Mouse (Mus musculus) heart, embryonic 16.5 days (tissue): ENCODE measurements around the gene Nupr1. TPM values are rescaled to one million over a fixed set of nuclear protein-coding genes. Genes with fewer than 3 reads are reported as not detected.

Experiments used
- ATAC-seq: fragments of 200-750 bp; cut with Nextera tagmentation; replicated peaks from 2 replicates; pipeline ENCODE4 v1.8.0; 2017; ENCODE audit warnings: moderate number of reproducible peaks; ENCODE audit not compliant: insufficient read depth, low FRiP score; ENCODE audit errors: extremely low read depth
- H3K27ac ChIP-seq: fragments of 300-500 bp; sonication (generic); 2 replicates; pipeline ENCODE4 v1.5.1; 2014; ENCODE audit warnings: mild to moderate bottlenecking, low read length, control low read depth, moderate library complexity
- H3K27me3 ChIP-seq: fragments of 300-500 bp; sonication (generic); 2 replicates; pipeline ENCODE4 v1.6.1; 2014; ENCODE audit warnings: low read length, mixed read lengths; ENCODE audit not compliant: control insufficient read depth, insufficient read depth
- H3K36me3 ChIP-seq: fragments of 300-500 bp; sonication (generic); 2 replicates; pipeline ENCODE4 v1.6.1; 2014; ENCODE audit not compliant: control insufficient read depth, insufficient read depth
- H3K4me1 ChIP-seq: fragments of 300-500 bp; sonication (generic); 2 replicates; pipeline ENCODE4 v1.6.1; 2014; ENCODE audit warnings: low read length, mixed read lengths; ENCODE audit not compliant: control insufficient read depth, insufficient read depth
- H3K4me2 ChIP-seq: fragments of 300-500 bp; sonication (generic); 2 replicates; pipeline ENCODE4 v1.6.1; 2014; ENCODE audit warnings: low read depth, mild to moderate bottlenecking, control low read depth, low read length
- H3K4me3 ChIP-seq: fragments of 300-500 bp; sonication (generic); 2 replicates; pipeline ENCODE4 v1.5.1; 2014; ENCODE audit warnings: mild to moderate bottlenecking, control low read depth, low read length
- H3K9ac ChIP-seq: fragments of 300-500 bp; sonication (generic); 2 replicates; pipeline ENCODE4 v1.6.1; 2014; ENCODE audit warnings: low read length, control low read depth
- H3K9me3 ChIP-seq: fragments of 300-500 bp; sonication (generic); replicated peaks from 2 replicates; pipeline ENCODE4 v1.6.1; 2016; ENCODE audit warnings: low read length; ENCODE audit not compliant: control insufficient read depth
- WGBS: fragments of 180-500 bp; shearing (Covaris S2); extraction: QIAGEN DNeasy Blood & Tissue Kit; methylation state at CpG from one replicate; pipeline ENCODE4 v1.1.7; 2014; 5-methylcytosine and 5-hydroxymethylcytosine counted together
- polyA plus RNA-seq: library from polyadenylated mRNA; unstranded; fragments of >200 nt; fragmentation: Nextera tagmentation; extraction: Ambion mirVana; gene quantifications from 2 replicates; pipeline ENCODE4 v1.2.1, GENCODE M21; 2015

Gene Nupr1
- polyA plus RNA-seq, 1 experiment from 2014 or later: 12.9 TPM

DNA sequence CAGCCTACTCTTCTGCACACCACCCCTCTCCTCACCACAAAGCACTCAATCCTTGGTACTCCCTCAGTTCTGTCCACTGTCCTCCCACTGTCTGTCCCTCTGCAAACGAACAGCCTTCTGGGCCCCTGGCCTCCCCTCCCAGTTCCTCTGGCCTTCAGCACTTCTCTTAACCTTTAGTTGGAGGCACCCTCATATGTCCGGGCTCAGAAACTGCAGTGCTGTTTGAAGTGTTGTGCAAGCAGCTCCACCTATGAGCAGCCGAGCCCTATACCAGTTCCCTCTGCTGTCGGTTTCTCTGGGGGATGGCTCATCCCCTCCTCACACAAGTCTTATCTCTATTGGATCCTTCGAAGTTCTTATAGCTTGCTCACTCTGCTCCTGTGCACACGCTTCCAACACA is 34.2 kb downstream of the Nupr1 start:
- no peaks in the 10 kb centered on the region for H3K36me3 ChIP-seq
- H3K4me1 ChIP-seq: no peaks in the 10 kb centered on the region
- ATAC-seq: no peak
- H3K4me3 ChIP-seq: no peak overlapping the region
- H3K27me3 ChIP-seq: 0 out of 2 replicates have a peak, but pooled peaks cover 2% of the 10 kb centered on the region
- no peak overlapping the region for H3K9ac ChIP-seq
- WGBS: 43% methylated on average over 6 of the region's 6 CpGs
- no peak overlapping the region for H3K27ac ChIP-seq
- no peak overlapping the region for H3K4me2 ChIP-seq
- H3K9me3 ChIP-seq: no peaks in the 10 kb centered on the region

DNA sequence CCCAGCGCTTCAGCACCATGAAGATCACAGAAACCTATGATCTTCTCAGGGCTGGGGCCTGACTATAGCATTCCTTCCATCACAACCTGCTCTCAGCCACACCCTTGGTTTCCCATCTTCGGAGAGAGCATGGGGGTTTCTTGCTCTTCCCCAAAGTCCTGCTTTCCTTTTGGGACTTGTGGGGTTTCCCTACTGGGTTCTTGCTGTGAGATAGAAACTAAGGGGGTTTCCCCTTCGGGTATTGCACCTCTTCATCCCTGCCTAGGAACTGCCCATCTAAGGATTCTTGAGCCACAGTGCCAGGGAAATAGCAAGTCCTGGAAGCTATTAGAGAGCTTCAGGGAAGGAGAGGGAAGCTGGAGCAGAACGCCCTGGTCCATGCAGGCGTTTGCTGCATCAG is 34.8 kb downstream of the Nupr1 start:
- no peaks in the 10 kb centered on the region for H3K9me3 ChIP-seq
- no peaks in the 10 kb centered on the region for H3K4me1 ChIP-seq
- H3K9ac ChIP-seq: no peak overlapping the region
- no peak overlapping the region for H3K27ac ChIP-seq
- no peak overlapping the region for H3K4me2 ChIP-seq
- WGBS: 72% methylated on average over 5 of the region's 5 CpGs
- H3K36me3 ChIP-seq: no peaks in the 10 kb centered on the region
- no peak for ATAC-seq
- H3K27me3 ChIP-seq: 0 out of 2 replicates have a peak, but pooled peaks cover 2% of the 10 kb centered on the region
- H3K4me3 ChIP-seq: no peak overlapping the region

DNA sequence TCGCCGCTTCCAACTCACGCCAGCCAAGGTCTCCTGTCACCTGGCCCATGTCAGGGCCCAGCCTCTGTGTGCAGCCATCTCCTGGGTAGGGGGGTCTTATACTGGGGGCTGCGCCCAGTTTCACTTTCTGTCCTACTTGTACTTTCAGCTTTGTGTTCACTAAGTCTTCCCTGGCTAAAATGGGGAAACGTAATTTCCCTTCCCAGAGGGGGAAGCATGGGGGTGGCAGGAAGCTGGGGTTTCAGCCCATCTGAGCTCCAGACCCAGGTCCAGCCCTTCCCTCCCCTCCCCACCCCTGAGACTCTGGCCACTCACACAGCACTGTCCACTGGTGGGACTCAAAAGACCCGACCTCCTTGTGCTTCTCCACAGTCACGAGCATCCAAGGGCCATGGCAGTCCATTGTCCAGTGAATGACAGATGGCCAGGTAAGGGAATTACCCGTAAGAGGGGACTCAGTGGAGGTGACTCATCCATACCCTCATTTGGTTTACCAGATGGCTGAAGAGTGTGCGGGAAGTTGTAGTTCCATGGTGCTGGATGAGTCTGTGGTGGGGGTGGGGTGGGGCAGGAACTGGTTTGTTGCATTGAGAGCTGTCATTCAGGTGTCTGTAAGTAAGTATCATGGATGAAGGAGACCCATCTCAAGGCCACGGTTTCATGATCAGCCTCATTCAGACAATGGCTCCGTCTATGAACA is 35.6 kb downstream of the Nupr1 start, which contains the start of gene Il27:
TSS of gene Il27 (minus strand) at position 80 of the 700 bp plus-strand sequence.
- 72% methylated on average over 11 of the region's 11 CpGs for WGBS
- H3K4me1 ChIP-seq: no peaks in the 10 kb centered on the region
- no peaks in the 10 kb centered on the region for H3K36me3 ChIP-seq
- H3K27me3 ChIP-seq: 0 out of 2 replicates have a peak, but pooled peaks cover 2% of the 10 kb centered on the region
- H3K9ac ChIP-seq: no peak within 1 kb of the TSS
- no peaks in the 10 kb centered on the region for H3K9me3 ChIP-seq
- no peak within 1 kb of the TSS for H3K27ac ChIP-seq
- no peak for ATAC-seq
- no peak within 1 kb of the TSS for H3K4me3 ChIP-seq
- no peak within 1 kb of the TSS for H3K4me2 ChIP-seq

DNA sequence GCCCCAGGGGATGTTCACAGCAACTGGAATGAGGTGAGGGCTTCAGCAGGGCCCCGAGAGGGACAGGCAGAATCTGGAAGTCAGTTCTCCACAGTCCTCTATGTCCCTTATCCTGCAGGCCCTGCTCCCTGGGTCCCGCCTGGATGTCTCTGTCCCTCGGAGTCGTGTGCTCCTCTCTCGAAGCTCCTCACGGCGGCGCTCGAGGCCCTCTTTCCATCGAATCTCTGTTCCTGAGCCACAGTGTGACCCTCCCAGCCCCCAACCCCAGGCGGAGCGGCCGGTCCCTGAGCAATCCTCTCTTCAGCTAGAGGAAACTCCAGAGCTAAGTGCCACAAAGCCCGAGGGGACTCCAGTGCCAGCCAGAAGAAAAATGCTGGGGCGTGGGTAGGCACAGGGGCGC is 42.9 kb downstream of the Nupr1 start:
- peak overlapping the region; percentile 30; the same call in 1 of the 2 replicates for H3K4me2 ChIP-seq
- WGBS: 11% methylated on average over 16 of the region's 16 CpGs
- peak overlapping the region; percentile 48; the same call in 1 of the 2 replicates for H3K9ac ChIP-seq
- no peaks in the 10 kb centered on the region for H3K36me3 ChIP-seq
- no peak overlapping the region for H3K27ac ChIP-seq
- ATAC-seq: no peak
- no peaks in the 10 kb centered on the region for H3K4me1 ChIP-seq
- H3K27me3 ChIP-seq: peaks cover 6% of the 10 kb centered on the region; the same call in 1 of the 2 replicates
- H3K9me3 ChIP-seq: no peaks in the 10 kb centered on the region
- H3K4me3 ChIP-seq: no peak overlapping the region; the same call in 1 of the 2 replicates

DNA sequence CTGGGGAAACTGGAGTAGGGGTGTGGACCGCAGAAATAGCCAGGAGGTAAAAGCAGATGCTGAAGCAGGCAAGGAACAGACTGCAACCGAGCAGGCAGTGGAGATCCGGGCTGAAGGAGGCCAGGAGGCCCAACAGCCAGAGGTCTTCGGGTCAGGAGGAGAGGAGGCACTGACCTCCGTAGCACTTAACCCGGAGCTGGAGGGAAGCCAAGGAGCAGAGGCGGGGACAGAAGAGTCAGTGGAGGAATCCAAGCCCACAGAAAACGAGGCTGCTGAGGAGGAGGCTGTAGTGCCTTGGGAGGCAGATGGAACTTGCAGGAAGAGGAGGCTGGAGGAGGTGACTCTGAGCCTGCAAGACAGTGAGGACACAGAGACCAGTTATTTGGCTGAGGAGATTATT is 43.8 kb downstream of the Nupr1 start:
- Histone ChIP-seq H3K4me1 (0 out of 2 replicates have a peak, but pooled peaks cover 2% of the 10 kb centered on the region), H3K27ac (no peak overlapping the region), H3K9ac (no peak overlapping the region), H3K4me2 (no peak overlapping the region), H3K4me3 (no peak overlapping the region), H3K27me3 (peaks cover 3% of the 10 kb centered on the region; the same call in 1 of the 2 replicates), H3K36me3 (no peaks in the 10 kb centered on the region), H3K9me3 (no peaks in the 10 kb centered on the region)
- ATAC-seq: no peak
- 42% methylated on average over 8 of the region's 8 CpGs for WGBS

DNA sequence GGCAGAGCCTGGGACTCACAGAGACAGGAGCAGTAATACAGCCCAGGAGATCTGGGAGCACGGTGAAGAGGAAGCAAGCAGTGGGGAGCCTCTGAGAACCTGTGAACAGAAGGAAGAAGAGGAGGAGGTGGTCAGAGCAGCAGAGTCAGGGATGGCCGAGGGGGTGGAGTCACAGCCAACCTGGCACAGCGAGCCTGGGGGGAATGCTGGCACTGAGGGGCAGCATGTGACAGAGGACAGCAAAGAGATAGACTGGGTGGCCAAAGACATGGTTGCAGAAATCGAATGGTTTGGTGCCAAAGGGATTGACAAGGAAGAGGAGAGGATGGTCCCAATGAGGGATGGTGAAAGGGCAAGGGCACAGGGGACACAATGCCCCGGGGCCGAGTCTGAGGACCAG is 44.9 kb downstream of the Nupr1 start, which contains the start of gene Cln3:
TSS of gene Cln3 (minus strand) at position 101 of the 400 bp plus-strand sequence.
- Histone ChIP-seq H3K27ac (no peak within 1 kb of the TSS), H3K9me3 (no peaks in the 10 kb centered on the region), H3K9ac (no peak within 1 kb of the TSS), H3K36me3 (no peaks in the 10 kb centered on the region), H3K27me3 (peaks cover 3% of the 10 kb centered on the region; the same call in 1 of the 2 replicates), H3K4me2 (no peak within 1 kb of the TSS), H3K4me1 (0 out of 2 replicates have a peak, but pooled peaks cover 3% of the 10 kb centered on the region), H3K4me3 (no peak within 1 kb of the TSS)
- ATAC-seq: no peak
- WGBS: 67% methylated on average over 6 of the region's 6 CpGs

DNA sequence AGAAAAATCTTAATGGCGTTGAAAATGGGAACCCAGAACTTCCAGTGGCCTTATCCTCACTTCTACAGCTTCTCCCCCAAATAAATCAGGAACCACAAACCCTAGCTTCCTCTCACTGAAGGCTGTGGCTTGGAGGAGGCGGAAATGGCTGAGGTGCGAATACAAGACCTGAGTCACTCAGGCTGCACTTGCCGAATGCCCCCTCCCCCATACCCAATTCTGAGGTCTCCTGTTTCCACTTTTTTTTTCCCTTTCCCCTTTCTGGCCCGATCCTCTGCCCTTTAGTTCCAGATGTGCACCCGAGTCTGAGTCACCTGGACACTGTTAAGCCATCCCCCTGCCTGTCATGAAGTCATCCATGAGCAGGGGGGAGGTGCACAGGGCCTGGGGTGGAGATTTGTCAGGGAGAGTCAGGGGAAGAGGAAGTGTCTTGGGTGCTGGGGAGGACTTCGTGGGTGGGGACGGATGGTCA is 46.1 kb downstream of the Nupr1 start, which contains the start of gene Apobr:
TSS of gene Apobr (plus strand) at position 437 of the 472 bp plus-strand sequence.
- H3K4me1 ChIP-seq: 0 out of 2 replicates have a peak, but pooled peaks cover 3% of the 10 kb centered on the region
- peaks cover 3% of the 10 kb centered on the region; the same call in 1 of the 2 replicates for H3K27me3 ChIP-seq
- H3K4me2 ChIP-seq: peak within 1 kb of the TSS; percentile 93
- no peak for ATAC-seq
- H3K27ac ChIP-seq: no peak within 1 kb of the TSS; the same call in 1 of the 2 replicates
- no peaks in the 10 kb centered on the region for H3K9me3 ChIP-seq
- no peaks in the 10 kb centered on the region for H3K36me3 ChIP-seq
- no peak within 1 kb of the TSS for H3K9ac ChIP-seq
- 67% methylated on average over 8 of the region's 8 CpGs for WGBS
- peak within 1 kb of the TSS; percentile 54 for H3K4me3 ChIP-seq

DNA sequence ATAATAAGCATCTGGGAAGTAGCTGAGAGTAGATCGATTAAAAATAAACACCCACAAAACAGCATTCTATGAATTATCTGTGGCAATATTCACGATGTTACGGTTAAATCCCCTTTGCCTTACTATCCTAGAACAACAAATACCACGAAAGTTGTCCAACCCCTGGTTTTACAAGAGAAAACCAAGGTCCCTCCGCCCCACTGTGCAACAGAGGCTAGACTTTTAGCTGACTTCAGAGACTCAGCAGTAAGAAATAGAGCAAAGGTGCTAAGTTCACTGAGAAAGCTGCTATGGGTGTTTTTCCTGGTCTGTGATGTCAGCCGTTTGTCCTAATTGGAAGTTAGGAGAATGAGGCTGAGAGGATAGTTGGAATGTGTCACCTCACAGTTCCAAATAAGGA is 46.9 kb downstream of the Nupr1 start:
- Histone ChIP-seq H3K4me3 (peak overlapping the region; percentile 54), H3K9me3 (no peaks in the 10 kb centered on the region), H3K27me3 (peaks cover 3% of the 10 kb centered on the region; the same call in 1 of the 2 replicates), H3K4me1 (0 out of 2 replicates have a peak, but pooled peaks cover 3% of the 10 kb centered on the region), H3K27ac (peak overlapping the region; percentile 52), H3K36me3 (no peaks in the 10 kb centered on the region), H3K4me2 (peak overlapping the region; percentile 93), H3K9ac (peak overlapping the region; percentile 77; the same call in 1 of the 2 replicates)
- no peak for ATAC-seq
- WGBS: 54% methylated on average over 6 of the region's 6 CpGs

DNA sequence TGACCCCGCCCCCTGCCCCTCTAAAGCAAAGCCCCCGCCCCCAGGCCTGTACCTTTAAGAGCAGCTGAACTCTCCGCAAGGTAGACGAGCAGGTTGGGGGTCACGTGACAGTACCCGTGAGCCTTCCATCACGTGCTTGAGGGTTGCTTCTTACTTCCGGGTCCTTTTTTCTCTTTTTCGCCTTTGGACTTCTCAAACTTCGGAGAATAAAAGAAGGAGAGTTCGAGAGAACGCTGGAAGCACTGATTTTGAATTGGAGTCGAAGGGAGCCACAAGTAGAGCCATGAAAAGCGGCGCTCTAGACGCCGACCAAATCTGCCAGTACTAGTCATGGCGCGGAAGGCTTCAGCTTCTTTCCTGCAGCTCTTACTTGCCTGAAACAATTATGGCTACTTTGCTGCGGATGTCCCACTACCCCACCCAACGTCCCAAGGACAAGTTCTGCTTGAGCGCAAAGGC is 47.4 kb downstream of the Nupr1 start:
- ATAC-seq: peak; percentile 80
- peak overlapping the region; percentile 77 for H3K9ac ChIP-seq
- H3K27ac ChIP-seq: peak overlapping the region; percentile 52
- H3K9me3 ChIP-seq: no peaks in the 10 kb centered on the region
- 0 out of 2 replicates have a peak, but pooled peaks cover 2% of the 10 kb centered on the region for H3K36me3 ChIP-seq
- peak overlapping the region; percentile 93 for H3K4me2 ChIP-seq
- H3K27me3 ChIP-seq: peaks cover 3% of the 10 kb centered on the region; the same call in 1 of the 2 replicates
- H3K4me3 ChIP-seq: peak overlapping the region; percentile 54
- WGBS: under 1% methylated on average over 22 of the region's 22 CpGs
- H3K4me1 ChIP-seq: 0 out of 2 replicates have a peak, but pooled peaks cover 3% of the 10 kb centered on the region
